Mouse (Mus musculus) frontal cortex, postnatal 14 days (tissue): ENCODE results near the gene Mad2l2.

Source experiments
- DNase-seq, 2 experiments: peaks; one replicate each; pipeline ENCODE4 v3.0.0; 2022; ENCODE audit warnings: low spot score in 2 of 2

The Mad2l2 gene

DNA sequence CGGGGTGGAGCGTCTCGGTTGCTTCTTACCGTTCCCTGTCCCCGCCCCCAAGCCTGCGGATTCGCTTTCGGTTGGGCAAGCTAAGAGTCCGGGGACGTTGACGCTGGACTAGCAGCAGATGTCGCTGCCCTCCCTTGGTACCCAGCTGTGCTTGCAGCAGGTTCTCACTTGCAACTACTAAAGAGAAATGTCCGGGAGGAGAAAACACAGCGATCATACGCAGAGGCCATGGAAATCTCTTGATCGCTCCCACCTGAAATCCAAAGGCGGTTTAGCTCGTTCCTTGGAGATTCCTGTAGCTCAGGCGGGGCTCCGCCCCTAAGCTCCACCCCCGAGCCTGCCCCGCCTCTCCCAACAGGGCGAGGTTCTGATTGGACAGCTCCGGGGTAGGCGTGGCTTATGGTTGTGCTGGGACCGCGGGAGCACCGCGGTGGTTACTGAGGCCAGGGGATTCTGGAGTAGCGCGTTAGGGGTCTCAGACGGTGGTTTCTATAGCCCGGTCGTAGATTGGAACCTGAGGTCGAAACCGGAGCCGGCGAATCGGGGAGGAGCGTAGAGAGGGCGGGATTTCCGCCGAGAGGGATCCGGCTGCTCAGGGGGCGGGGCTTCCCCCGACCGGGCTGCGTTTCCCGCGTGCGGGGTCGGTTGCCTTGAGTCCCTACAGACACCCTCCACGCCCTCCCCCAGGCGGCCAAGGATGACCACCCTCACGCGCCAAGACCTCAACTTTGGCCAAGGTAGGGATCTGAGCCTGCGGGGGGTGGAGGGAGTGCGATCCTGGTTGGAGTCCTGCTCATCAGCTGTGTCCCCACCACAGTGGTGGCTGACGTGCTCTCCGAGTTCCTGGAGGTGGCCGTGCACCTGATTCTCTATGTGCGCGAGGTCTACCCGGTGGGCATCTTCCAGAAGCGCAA, 10.2 kb downstream of the Mad2l2 start:
- peak; percentile 88 to 93 for DNase-seq

DNA sequence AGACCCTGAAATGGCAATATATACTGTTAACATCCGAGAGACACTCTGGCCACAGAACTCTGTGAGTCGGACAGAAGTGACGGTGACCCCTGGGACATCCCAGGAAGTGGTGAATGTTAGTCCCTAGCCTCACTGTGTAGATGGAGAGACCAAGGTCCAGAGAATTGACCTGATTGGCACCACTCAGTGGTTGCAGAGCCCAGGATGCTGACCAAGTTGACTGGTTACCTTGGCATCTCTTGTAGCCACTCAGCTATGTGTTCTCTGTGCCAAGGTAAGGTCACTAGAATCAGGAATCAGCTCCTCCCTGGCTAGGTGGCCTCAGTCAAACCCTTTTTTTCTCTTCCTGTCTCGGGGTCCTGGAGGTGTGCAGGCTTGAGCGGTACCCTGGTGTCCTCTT, 13.5 kb downstream of the Mad2l2 start:
- no peak for DNase-seq

DNA sequence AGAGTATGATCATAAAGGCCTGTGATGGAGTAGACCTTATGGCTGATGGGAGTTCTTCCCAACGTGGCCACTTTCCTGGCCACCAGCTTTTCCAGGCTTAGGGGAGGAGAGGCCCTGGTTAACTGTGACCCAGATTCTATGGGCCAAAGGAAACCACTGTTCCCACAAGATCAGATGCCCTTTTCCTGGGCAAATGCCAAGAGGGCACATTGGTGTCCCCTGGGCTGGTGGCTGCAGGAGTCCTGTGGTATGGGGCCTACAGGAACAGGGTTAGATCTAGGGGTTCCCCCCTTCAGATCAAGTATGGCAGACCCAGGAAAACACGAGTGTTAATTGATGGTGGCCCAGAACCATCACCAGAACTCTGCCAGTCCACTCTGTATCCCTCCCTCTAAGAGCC, 17.5 kb downstream of the Mad2l2 start:
- DNase-seq, result no peak

DNA sequence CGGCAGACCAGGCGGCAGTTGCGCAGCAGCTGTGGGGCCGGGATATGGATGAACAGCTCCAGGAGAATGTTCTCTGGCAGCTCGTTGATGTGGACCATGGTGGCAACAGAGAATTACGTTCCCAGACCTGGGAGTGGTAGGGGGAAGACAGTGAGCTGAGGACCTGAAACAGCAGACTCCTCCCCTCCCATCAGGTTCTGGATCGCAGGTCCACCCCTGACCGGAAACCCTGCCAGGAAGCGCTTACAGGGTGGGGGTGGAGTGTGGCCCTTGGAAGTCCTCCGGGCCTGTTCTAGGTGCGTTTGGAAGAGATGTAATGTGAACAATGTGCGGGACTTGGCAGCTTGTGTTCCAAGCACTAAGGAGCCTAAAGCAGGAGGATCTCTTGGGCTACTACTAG, 19.4 kb downstream of the Mad2l2 start:
- DNase-seq, result no peak

- no peak for DNase-seq
Measured at GRCm38 (mm10) chr4:148150242-148150641, 20.1 kb downstream of the Mad2l2 start.

GRCm38 (mm10) chr4:148150953-148151266, 20.7 kb downstream of the Mad2l2 start:
- DNase-seq, result no peak

DNA sequence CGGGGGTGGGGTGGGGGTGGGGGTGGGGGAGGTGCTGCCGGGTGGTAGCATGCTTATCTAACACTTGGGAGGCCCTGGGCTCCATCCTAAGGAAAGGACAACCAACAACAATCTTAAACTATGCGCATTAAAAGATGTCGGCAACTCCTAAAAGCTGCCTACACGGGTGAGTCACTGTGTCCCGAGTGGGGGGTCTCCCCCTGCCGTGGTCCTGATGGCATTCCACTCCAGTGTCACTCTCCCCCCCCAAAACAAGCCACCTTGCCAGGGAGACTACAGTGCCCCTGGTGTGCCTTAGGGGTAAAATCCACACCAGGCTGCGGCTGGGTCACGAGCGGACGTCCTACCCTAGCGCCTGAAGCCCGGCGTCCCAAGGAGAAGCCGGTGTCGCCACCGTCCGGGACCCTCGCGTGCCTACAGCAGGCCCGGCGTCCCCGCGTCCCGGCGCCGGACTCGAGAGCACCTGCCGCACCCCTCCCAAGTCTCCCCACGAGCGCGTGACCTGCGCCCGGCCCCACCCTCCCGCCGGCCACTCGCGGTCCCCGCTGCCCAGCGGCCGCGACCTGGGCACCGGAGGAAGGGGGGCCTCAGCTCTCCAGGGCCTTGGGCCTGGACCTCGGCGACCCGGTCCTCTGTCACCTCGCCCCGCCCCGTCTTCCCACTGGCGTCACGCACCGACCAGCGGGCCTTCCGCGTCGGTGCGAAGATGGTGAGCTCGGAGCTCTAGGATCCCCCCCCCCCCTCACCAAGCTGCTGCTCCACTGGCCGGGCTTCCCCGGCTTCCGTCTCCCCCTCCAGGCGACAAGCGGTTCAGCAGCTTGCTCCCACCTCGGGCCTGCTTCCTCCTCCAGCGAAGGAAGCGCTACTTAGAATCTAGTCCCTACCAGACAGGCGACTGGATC, 21.3 kb downstream of the Mad2l2 start, which contains the start of gene Fbxo6:
Gene Fbxo6, minus strand, starts transcription at position 874 of the 902 bp plus-strand sequence.
- peak; percentile 76 to 81 for DNase-seq

DNA sequence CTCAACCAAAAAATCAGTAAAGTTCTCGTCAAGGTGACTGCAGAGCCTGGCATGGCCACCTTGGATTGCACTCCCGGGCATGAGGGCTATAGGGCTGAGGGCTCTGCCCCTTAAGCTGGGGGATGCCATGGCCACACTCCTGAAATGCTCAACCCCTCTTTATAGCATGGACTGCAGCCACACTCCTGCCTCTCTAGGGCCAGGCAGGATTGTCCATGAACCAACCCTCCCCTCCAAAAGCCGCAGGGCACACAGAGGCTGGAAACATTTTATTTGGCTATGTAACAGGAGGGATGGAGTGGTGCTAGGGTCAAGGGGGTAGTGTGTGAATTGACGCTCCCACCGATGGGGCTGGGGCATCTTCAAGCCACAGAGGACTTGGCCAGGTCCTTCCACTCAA, 22.4 kb downstream of the Mad2l2 start:
- DNase-seq, result no peak

- no peak for DNase-seq
Measured at GRCm38 (mm10) chr4:148154006-148154405, 23.8 kb downstream of the Mad2l2 start.

DNA sequence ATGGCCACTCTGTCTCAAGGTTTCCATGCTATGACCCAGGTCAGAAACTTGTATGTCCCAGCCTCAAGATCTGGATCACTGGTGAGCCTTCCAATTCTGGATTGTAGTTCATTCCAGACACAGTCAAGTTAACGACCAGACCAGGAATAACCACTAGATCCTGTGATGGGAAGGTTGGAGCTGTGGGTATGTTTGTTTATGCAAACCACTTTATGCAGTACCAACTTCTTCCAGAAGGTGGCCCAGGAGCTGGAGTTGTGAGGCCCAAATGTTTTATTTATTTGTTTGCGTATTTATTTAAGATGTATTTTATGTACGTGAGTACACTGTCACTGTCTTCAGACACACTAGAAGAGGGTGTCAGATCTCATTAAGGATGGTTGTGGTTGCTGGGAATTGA, 24.8 kb downstream of the Mad2l2 start:
- no peak for DNase-seq

DNA sequence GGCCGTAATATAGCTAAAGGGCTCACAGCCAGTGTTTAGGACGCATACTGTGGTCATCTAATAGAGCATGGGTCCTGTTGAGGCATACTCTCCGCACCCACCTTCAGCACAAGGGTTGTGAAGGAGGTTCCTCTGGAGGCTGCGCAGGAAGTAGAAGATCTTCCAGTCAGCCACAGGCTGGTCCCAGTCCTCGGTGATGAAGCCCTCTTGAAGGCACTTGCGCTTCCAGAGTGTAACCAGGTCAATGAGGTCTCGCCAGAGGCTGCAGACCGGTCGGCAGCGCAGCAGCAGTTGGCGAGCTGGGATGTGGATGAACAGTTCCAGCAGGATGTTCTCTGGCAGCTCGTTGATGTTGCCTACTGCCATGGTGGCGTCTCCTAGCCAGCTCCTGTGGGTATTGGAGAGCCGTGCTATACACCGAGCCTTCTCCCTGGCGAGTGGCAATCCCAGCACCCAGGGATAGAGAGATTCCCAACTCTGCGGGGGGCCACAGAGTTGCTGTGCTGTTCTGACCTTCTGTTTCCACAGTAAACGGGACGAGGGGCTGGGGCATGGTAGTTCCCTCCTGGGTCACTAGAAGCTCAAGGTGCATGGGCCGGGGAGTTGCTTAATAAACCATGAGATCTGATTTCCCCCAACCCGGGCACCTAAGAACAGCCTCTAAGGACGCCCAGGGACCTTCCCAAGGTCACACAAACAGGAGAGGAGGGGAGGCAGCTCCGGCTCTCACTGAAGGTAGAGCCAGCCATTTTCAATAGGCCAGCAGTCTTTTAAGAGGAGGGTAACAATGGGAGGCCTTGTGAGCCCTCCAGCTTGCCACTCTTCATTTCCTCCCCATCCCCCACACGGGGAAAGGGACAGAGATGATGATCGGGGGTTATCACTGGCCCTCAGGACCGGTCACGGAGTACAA, 28.5 kb downstream of the Mad2l2 start:
- DNase-seq, result no peak

GRCm38 (mm10) chr4:148159544-148160435, 29.6 kb downstream of the Mad2l2 start:
- peak; percentile 97 for DNase-seq

DNA sequence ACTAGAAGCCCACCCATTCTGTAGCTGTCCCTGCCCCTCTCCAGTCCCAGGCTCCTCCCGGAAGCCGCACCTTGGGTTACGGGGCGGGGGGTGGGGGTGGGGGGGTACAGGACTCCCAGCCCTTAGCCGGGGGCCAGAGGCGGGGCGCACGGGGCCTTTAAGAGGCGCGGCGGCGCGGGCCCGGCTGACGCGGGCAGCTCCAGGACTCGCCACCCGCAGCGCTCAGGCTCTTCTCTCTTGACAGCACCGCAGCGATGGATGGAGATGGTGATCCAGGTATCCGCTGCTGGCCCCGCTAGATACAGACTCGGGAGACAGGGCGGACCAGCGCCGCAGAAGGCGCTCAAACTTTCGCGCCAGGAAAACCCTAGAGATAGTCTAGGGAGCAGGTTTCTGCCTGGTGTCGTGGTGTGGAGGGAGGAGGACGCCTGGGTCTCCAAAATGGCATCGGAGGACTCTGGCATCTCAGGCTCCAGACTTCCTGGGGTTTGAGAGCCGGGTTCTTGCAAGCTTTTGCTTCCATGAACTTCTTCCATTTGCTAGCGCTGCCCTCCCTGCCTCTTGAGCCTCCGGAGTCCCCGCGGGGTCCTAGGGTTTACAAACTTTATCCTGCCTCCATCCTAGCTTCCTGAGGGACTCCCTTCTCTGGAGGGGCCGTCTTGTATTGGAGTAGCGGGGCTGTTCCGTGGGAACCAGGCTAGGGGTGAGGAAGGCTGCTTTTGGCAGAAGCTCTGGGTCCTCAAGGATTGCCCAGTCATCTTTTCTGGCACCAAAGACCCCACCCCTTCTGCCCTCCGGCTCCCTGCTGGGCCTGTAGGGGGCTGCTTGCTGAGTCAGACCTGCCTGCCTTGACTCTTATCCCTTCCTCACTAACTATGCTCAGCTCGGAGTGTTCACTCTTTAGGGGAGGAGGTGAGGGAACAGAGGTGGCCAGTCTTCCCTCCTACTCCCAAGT, 30.5 kb downstream of the Mad2l2 start, which contains the start of the genes Fbxo44 and Fbxo2:
Gene Fbxo44, minus strand, starts transcription at position 47 of the 955 bp plus-strand sequence.
Gene Fbxo2, plus strand, starts transcription at position 186 of the 955 bp plus-strand sequence.
- DNase-seq, result no peak

DNA sequence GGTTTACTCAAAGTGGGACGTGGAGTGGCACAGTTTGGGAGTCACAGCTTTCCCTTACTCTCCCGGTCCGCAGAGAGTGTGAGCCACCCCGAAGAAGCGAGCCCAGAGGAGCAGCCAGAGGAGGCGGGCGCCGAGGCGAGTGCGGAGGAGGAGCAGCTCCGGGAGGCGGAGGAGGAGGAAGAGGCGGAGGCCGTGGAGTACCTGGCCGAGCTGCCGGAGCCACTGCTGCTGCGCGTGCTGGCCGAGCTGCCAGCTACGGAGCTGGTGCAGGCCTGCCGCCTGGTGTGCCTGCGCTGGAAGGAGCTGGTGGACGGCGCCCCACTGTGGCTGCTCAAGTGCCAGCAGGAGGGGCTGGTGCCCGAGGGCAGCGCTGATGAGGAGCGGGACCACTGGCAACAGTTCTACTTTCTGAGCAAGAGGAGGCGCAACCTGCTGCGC, 33.8 kb downstream of the Mad2l2 start:
- DNase-seq, result peak; percentile 68 to 70

DNA sequence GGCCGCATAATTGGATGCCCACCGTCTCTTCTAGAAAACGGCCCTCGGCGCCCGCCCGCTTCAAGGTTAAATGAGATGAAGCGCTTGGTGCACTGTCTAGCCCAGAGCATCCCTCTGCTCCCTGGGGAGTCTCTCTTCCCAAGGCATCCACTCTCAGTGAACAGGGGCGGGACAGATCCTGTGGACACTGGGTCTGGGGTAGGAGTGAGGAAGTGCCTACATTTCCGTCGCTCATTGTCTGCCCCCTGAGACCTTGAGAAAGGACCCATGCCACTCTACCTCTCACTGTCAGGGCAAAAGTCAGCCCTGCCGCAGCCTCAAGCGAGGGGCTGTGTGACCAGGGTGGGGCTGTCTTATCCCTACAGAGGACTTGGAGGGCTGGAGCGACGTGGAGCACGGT, 34.3 kb downstream of the Mad2l2 start:
- no peak for DNase-seq

- no peak for DNase-seq
Measured at GRCm38 (mm10) chr4:148165551-148165950, 35.4 kb downstream of the Mad2l2 start.

DNA sequence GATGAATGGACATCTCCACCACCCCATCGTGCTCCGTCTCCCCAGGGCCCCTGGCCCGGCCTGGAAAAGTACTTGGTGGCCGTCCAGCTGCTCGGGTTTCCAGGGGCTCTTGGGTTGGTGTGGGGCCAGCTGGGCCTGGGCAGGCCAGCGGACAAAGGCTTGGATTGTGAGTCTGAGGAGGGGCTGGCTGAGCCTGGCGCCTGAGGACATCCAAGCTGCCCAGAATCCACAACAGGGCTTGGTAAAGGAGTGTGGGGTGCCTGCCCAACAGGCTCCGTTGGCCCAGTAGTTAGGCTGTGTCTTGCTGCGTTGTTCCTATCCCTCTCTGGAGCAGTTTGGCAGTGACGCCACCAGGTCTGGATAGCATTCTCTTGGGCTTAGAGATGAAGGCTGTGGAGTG, 36.2 kb downstream of the Mad2l2 start:
- DNase-seq, result peak; percentile 58 to 81

DNA sequence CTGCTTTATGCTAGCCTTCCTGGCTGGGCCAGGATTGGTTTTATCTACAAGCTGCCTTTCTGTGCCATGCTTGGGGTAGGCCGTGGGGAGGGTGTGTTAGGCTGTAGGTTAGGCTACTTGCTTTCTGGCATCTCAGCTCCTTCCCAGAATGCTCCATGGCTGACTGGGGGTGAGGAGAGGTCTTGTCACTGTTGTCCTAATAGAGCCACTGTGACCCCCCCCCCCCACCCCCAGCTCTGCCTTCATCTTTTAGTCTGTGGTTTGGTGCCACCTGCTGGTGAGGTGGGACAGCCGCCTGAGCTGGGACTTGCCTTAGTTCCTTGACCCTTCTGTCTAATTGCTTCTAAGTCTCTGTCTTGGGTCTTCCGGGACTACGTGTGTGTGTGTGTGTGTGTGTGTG, 36.8 kb downstream of the Mad2l2 start:
- no peak for DNase-seq

DNA sequence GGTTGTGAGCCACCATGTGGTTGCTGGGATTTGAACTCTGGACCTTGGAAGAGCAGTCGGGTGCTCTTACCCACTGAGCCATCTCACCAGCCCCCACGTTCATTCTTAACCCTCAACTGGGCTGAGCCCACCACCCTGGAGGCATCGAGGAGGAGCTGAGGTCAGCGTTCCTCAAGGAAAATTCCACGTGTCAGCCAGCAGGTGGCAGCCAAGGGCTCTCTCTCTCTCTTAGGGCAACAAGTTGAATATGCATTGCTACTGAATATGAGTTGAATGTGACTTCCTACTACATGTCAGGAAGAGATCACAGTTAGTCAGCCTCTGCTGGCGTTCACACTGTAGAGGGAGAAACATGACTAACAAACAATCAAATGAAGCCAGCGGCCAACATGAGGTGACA, 38.1 kb downstream of the Mad2l2 start:
- DNase-seq, result no peak
